Mouse (Mus musculus) monocyte, adult 2 months (primary cell): ENCODE results near the gene Slc23a3.

Experiments
- DNase-seq, 2 experiments: peaks; one replicate each; pipeline ENCODE4 v3.0.0; 2022; ENCODE audit warnings: low spot score in 2 of 2, low read depth in 1 of 2

Slc23a3 gene

GRCm38 (mm10) chr1:75133421-75134207 is at the start of gene Slc23a3:
Gene Slc23a3 (minus strand): TSS chr1:75133890.
- DNase-seq, result no peak

DNA sequence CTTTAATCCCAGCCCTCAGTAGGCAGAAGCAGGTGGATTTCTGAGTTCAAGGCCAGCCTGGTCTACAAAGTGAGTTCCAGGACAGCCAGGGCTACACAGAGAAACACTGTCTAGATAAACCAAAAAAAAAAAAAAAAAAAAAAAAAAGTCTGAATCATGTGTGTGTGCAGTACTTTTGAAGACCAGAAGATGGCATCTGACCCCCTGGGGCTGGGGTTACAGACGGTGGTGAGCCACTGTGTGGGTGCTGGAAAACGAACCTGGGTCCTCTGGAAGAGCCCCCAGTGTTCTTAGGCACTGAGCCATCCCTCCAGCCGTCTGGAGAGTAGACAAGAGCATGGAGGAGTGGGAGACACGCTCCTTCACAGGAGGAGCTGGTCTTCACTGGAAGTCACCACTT is 48.5 kb upstream of the Slc23a3 start:
- DNase-seq, result no peak

GRCm38 (mm10) chr1:75181377-75181870 is 47.7 kb upstream of the Slc23a3 start:
- no peak for DNase-seq

GRCm38 (mm10) chr1:75180741-75181140 is 47.1 kb upstream of the Slc23a3 start:
- DNase-seq, result no peak

- peak in 1 of 2 experiments; percentile 63 for DNase-seq
Observed at GRCm38 (mm10) chr1:75180105-75180590, 46.5 kb upstream of the Slc23a3 start, which contains the start of gene Abcb6. Gene Abcb6 (minus strand): TSS chr1:75180392.

GRCm38 (mm10) chr1:75179334-75180104 is 45.8 kb upstream of the Slc23a3 start:
- DNase-seq, result no peak

- peak; percentile 78 to 90 for DNase-seq
Observed at GRCm38 (mm10) chr1:75168472-75169464, 35.1 kb upstream of the Slc23a3 start, which contains the start of gene Zfand2b. Gene Zfand2b (plus strand): TSS chr1:75168646.

- no peak for DNase-seq
Observed at GRCm38 (mm10) chr1:75168093-75168471, 34.4 kb upstream of the Slc23a3 start.

DNA sequence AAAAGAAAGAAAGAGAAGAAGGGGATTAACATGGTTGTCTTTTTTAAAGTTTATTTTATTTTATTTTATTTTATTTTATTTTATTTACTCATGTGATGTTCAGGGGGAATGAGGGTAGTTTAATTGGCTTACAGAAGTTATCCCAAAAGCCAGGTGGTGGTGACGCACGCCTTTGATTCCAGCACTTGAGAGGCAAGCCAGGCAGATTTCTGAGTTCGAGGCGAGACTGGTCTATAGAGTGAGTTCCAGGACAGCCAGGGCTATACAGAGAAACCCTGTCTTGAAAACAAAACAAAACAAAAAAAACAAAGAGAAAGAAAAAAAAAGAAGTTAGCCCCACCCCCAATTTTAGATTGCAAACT is 26.5 kb upstream of the Slc23a3 start:
- DNase-seq, result no peak

GRCm38 (mm10) chr1:75159540-75160255 is 26.0 kb upstream of the Slc23a3 start:
- DNase-seq, result no peak

DNA sequence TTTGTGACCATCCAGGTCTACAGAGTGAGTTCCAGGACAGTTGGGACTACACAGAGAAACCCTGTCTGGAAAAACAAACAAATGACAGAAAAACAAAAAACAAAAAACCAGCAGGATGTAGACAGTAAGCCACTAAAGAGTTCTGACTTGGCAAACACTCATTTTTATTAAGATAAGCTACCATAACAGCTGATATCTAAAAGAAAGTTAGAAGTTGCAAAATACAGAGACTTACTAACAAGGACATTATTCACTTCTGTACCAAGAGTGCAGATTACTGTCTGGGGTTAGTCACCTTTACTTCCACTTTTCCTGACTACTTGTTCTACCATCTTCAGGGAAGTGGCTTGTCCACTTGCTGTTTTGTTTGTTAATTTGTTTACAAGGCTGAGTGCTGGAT is 25.3 kb upstream of the Slc23a3 start:
- no peak for DNase-seq

- DNase-seq, result no peak
Observed at GRCm38 (mm10) chr1:75155837-75156236, 22.1 kb upstream of the Slc23a3 start.

GRCm38 (mm10) chr1:75148727-75149126 is 15.0 kb upstream of the Slc23a3 start:
- DNase-seq, result no peak

- DNase-seq, result no peak
Observed at GRCm38 (mm10) chr1:75147411-75148135, 13.9 kb upstream of the Slc23a3 start.

GRCm38 (mm10) chr1:75145589-75145988 is 11.9 kb upstream of the Slc23a3 start:
- DNase-seq, result no peak

- peak; percentile 80 to 95 for DNase-seq
Observed at GRCm38 (mm10) chr1:75142301-75143261, 8.9 kb upstream of the Slc23a3 start, which contains the start of the genes Cnppd1 and Retreg2. Gene Cnppd1 (minus strand): TSS chr1:75142711. Gene Retreg2 (plus strand): TSS chr1:75142778.

DNA sequence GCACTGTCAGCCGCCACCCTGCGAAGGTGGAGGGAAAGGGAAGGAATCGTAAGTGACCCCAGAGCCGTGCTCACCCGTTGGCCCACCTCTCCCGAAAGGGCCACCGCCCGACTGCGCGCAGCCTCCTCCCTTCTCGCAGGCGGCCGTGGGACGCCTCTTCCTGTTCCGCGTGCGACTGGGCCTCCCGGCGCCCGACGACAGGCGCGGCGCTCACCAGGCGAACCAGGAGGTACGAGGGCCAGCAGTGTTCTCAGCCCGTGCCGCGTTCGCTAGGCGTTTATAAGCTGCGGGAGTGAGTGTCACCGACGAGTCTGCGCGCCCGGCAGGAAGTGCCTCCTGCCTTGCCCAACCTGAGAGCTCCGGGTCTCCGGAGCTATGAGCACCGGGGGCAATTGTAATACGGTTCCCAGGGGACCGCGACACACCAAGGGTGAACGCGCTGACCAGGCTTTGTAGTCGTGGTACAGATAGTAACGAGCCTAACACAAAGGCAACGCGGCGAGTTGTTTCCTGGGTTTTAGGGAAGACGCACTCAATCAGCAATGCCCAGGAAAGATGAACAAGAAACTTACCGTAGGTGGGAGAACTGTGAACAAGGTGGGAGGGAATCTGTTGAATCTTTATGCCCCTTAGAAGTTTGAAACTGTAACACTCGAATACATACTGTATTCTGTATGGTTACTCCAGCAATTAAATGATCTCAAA is 7.9 kb upstream of the Slc23a3 start:
- peak in 1 of 2 experiments; percentile 63 for DNase-seq
